Mouse (Mus musculus): ENCODE data around the gene Runx3.

Runx3 gene

GRCm38 (mm10) chr4:135114301-135114700 lies 6.2 kb upstream of the Runx3 start:
- no peak for DNase-seq (ENCODE audit: low read depth, low spot score)

GRCm38 (mm10) chr4:135115426-135116170 lies 4.9 kb upstream of the Runx3 start:
- no peak for DNase-seq (ENCODE audit: low read depth, low spot score)

- DNase-seq (ENCODE audit: low read depth, low spot score) = peak; percentile 78
Measured at GRCm38 (mm10) chr4:135116391-135116790, 4.1 kb upstream of the Runx3 start.

- peak; percentile 57 for DNase-seq (ENCODE audit: low read depth, low spot score)
Measured at GRCm38 (mm10) chr4:135117846-135118245, 2.6 kb upstream of the Runx3 start.

- DNase-seq (ENCODE audit: low read depth, low spot score) = peak; percentile 18
Measured at GRCm38 (mm10) chr4:135118855-135119474, 1.5 kb upstream of the Runx3 start.

- DNase-seq (ENCODE audit: low read depth, low spot score) = no peak
Measured at GRCm38 (mm10) chr4:135123721-135124120, 3.3 kb downstream of the Runx3 start.

GRCm38 (mm10) chr4:135124732-135125131 lies 4.3 kb downstream of the Runx3 start:
- no peak for DNase-seq (ENCODE audit: low read depth, low spot score)

- no peak for DNase-seq (ENCODE audit: low read depth, low spot score)
Measured at GRCm38 (mm10) chr4:135125152-135125551, 4.7 kb downstream of the Runx3 start.

GRCm38 (mm10) chr4:135126385-135126784 lies 5.9 kb downstream of the Runx3 start:
- peak; percentile 62 for DNase-seq (ENCODE audit: low read depth, low spot score)

- peak; percentile 64 for DNase-seq (ENCODE audit: low read depth, low spot score)
Measured at GRCm38 (mm10) chr4:135128841-135129520, 8.5 kb downstream of the Runx3 start.

GRCm38 (mm10) chr4:135130156-135130555 lies 9.7 kb downstream of the Runx3 start:
- DNase-seq (ENCODE audit: low read depth, low spot score) = no peak

- no peak for DNase-seq (ENCODE audit: low read depth, low spot score)
Measured at GRCm38 (mm10) chr4:135131145-135131544, 10.7 kb downstream of the Runx3 start.

GRCm38 (mm10) chr4:135132797-135133196 lies 12.3 kb downstream of the Runx3 start:
- no peak for DNase-seq (ENCODE audit: low read depth, low spot score)

- peak; percentile 29 for DNase-seq (ENCODE audit: low read depth, low spot score)
Measured at GRCm38 (mm10) chr4:135133711-135134110, 13.3 kb downstream of the Runx3 start.

- no peak for DNase-seq (ENCODE audit: low read depth, low spot score)
Measured at GRCm38 (mm10) chr4:135135331-135135730, 14.9 kb downstream of the Runx3 start.

GRCm38 (mm10) chr4:135136202-135136601 lies 15.8 kb downstream of the Runx3 start:
- DNase-seq (ENCODE audit: low read depth, low spot score) = no peak

GRCm38 (mm10) chr4:135136612-135137011 lies 16.2 kb downstream of the Runx3 start:
- no peak for DNase-seq (ENCODE audit: low read depth, low spot score)

GRCm38 (mm10) chr4:135140647-135141515 lies 20.4 kb downstream of the Runx3 start:
- peak; percentile 76 for DNase-seq (ENCODE audit: low read depth, low spot score)

- no peak for DNase-seq (ENCODE audit: low read depth, low spot score)
Measured at GRCm38 (mm10) chr4:135141720-135142119, 21.3 kb downstream of the Runx3 start.

- no peak for DNase-seq (ENCODE audit: low read depth, low spot score)
Measured at GRCm38 (mm10) chr4:135146734-135147133, 26.3 kb downstream of the Runx3 start.

GRCm38 (mm10) chr4:135148660-135149059 lies 28.2 kb downstream of the Runx3 start:
- no peak for DNase-seq (ENCODE audit: low read depth, low spot score)

Data from ZHBTc4 (cell line).